Mouse (Mus musculus) neural tube, postnatal 0 days (tissue): ENCODE data around the gene Prss50. TPM values are rescaled to one million over a fixed set of nuclear protein-coding genes. Genes with fewer than 3 reads are reported as not detected.

Experiments used
- polyA plus RNA-seq: library from polyadenylated mRNA; unstranded; fragments of >200 nt; fragmentation: Nextera tagmentation; extraction: Ambion mirVana; gene quantifications from 2 replicates; pipeline ENCODE4 v1.2.1, GENCODE M21; 2015

Gene Prss50
- polyA plus RNA-seq: 1.5 and 2.2 TPM in 2 replicates

GRCm38 (mm10) chr9:110857781-110858472 is at the start of gene Prss50:
Gene Prss50 (plus strand): TSS chr9:110857967.

GRCm38 (mm10) chr9:110813789-110814188 is 44.0 kb upstream of the Prss50 start, which contains the start of gene Prss44:
Gene Prss44 (plus strand): TSS chr9:110813994.

GRCm38 (mm10) chr9:110826390-110826789 is 31.4 kb upstream of the Prss50 start, which contains the start of gene Prss43:
Gene Prss43 (plus strand): TSS chr9:110826690.

GRCm38 (mm10) chr9:110834411-110834810 is 23.4 kb upstream of the Prss50 start, which contains the start of gene Prss45:
Gene Prss45 (plus strand): TSS chr9:110834588.

GRCm38 (mm10) chr9:110844206-110844605 is 13.6 kb upstream of the Prss50 start, which contains the start of gene Prss46:
Gene Prss46 (plus strand): TSS chr9:110844506.

GRCm38 (mm10) chr9:110879191-110879920 is 21.6 kb downstream of the Prss50 start, which contains the start of gene Als2cl:
Gene Als2cl (plus strand): TSS chr9:110879870.

GRCm38 (mm10) chr9:110879998-110880561 is 22.3 kb downstream of the Prss50 start, which contains the start of gene Tmie:
Gene Tmie (minus strand): TSS chr9:110880113.

Other genes starting within 250 kb of the Prss50 start
- 20.0 and 21.8 TPM in 2 replicates for gene Nradd, start 233.5 kb upstream of the Prss50 start, polyA plus RNA-seq
- 3.2 and 4.8 TPM in 2 replicates for gene Nbeal2, start 203.8 kb upstream of the Prss50 start, polyA plus RNA-seq
- gene Ccdc12, start 201.5 kb upstream of the Prss50 start, polyA plus RNA-seq: 101 and 106 TPM in 2 replicates
- gene Myl3, start 116.1 kb upstream of the Prss50 start, polyA plus RNA-seq: 0.68 and 1.3 TPM in 2 replicates
- 15.6 and 16.3 TPM in 2 replicates for gene Pth1r, start 110.8 kb upstream of the Prss50 start, polyA plus RNA-seq
- gene Prss42, start 59.8 kb upstream of the Prss50 start, polyA plus RNA-seq: not detected in 2 replicates
- gene Prss44, start 44.0 kb upstream of the Prss50 start, polyA plus RNA-seq: 0.23 TPM in 1 of 2 replicates, not detected in the other
- 0.14 TPM in 1 of 2 replicates, not detected in the other for gene Prss43, start 31.3 kb upstream of the Prss50 start, polyA plus RNA-seq
- gene Prss45, start 23.4 kb upstream of the Prss50 start, polyA plus RNA-seq: 0.13 TPM in 1 of 2 replicates, not detected in the other
- gene Prss46, start 13.5 kb upstream of the Prss50 start, polyA plus RNA-seq: not detected in 2 replicates
- 5.5 and 6.2 TPM in 2 replicates for gene Als2cl, start 21.9 kb downstream of the Prss50 start, polyA plus RNA-seq
- 15.2 and 18.3 TPM in 2 replicates for gene Tmie, start 22.1 kb downstream of the Prss50 start, polyA plus RNA-seq
- not detected in 2 replicates for gene Fam240a, start 58.9 kb downstream of the Prss50 start, polyA plus RNA-seq
- gene Tdgf1, start 88.2 kb downstream of the Prss50 start, polyA plus RNA-seq: 1.9 and 2.5 TPM in 2 replicates
- 3.9 TPM in 2 replicates for gene Lrrc2, start 93.6 kb downstream of the Prss50 start, polyA plus RNA-seq
- gene Rtp3, start 132.6 kb downstream of the Prss50 start, polyA plus RNA-seq: not detected in 2 replicates
- 0.45 and 0.98 TPM in 2 replicates for gene Ltf, start 161.3 kb downstream of the Prss50 start, polyA plus RNA-seq
- gene Ccrl2, start 199.6 kb downstream of the Prss50 start, polyA plus RNA-seq: 1.4 and 1.8 TPM in 2 replicates